Mouse (Mus musculus) CH12.LX (cell line): ENCODE data around the gene Agtrap. TPM values are rescaled to one million over a fixed set of nuclear protein-coding genes. Genes with fewer than 3 reads are reported as not detected.
A peak's percentile ranks its signal among the peaks of the same experiment; 100 is the strongest.

Experiments
- DNase-seq: peaks from one replicate; pipeline ENCODE4 v3.0.0-alpha.2; 2013; ENCODE audit errors: extremely low read depth
- H3K27ac ChIP-seq: 2 replicates; pipeline ENCODE4 v1.5.1; 2012; ENCODE audit warnings: low read depth, mild to moderate bottlenecking, control low read depth, moderate library complexity; ENCODE audit not compliant: insufficient read depth
- H3K27me3 ChIP-seq: replicated peaks from 2 replicates; pipeline ENCODE3; 2012; ENCODE audit warnings: inconsistent platforms
- H3K36me3 ChIP-seq, 2 experiments: replicated peaks in 1 of 2; 2 replicates each; pipeline versions ENCODE3 to v1.6.1; 2012; ENCODE audit warnings: inconsistent platforms in 1 of 2, low read length in 1 of 2, mild to moderate bottlenecking in 1 of 2, mixed read lengths in 1 of 2, moderate library complexity in 1 of 2; ENCODE audit not compliant: control insufficient read depth in 1 of 2, insufficient read depth in 1 of 2
- H3K4me1 ChIP-seq, 2 experiments: 2 replicates each; pipeline ENCODE4 v1.6.1; 2012; ENCODE audit warnings: inconsistent platforms in 1 of 2, moderate library complexity in 1 of 2; ENCODE audit not compliant: insufficient read depth in 2 of 2, control insufficient read depth in 1 of 2
- H3K4me2 ChIP-seq: 2 replicates; pipeline ENCODE4 v1.6.1; 2012; ENCODE audit warnings: low read depth, mild to moderate bottlenecking, control low read depth; ENCODE audit not compliant: poor library complexity, insufficient read depth, severe bottlenecking
- H3K4me3 ChIP-seq, 3 experiments: fragments of 150-350 bp in 1 of 3; sonication (generic) in 1 of 3; replicated peaks in 1 of 3; 2 replicates each; pipeline versions ENCODE3 to v1.5.1; 2011 to 2012; ENCODE audit warnings: low read depth in 2 of 3, low read length in 2 of 3, mild to moderate bottlenecking in 2 of 3, moderate library complexity in 2 of 3, control low read depth in 1 of 3, improper control_type of control experiment in 1 of 3, inconsistent platforms in 1 of 3, mixed read lengths in 1 of 3; ENCODE audit not compliant: poor library complexity in 1 of 3
- H3K79me2 ChIP-seq: replicated peaks from 2 replicates; pipeline ENCODE4 v1.6.1; 2012; ENCODE audit warnings: mild to moderate bottlenecking, moderate library complexity; ENCODE audit not compliant: control insufficient read depth, poor library complexity, insufficient read depth, severe bottlenecking; ENCODE audit errors: extremely low read depth
- H3K9ac ChIP-seq: 2 replicates; pipeline ENCODE4 v1.6.1; 2012; ENCODE audit warnings: low read depth, mild to moderate bottlenecking, control low read depth, moderate library complexity; ENCODE audit not compliant: insufficient read depth
- H3K9me3 ChIP-seq: replicated peaks from 2 replicates; pipeline ENCODE3; 2012; ENCODE audit warnings: low read length, inconsistent platforms, mixed read lengths
- BHLHE40 ChIP-seq: IDR thresholded peaks from 2 replicates; pipeline ENCODE4 v1.6.1; 2011; ENCODE audit warnings: mild to moderate bottlenecking, low read depth, low read length, improper control_type of control experiment
- CHD2 ChIP-seq: IDR thresholded peaks from 2 replicates; pipeline ENCODE4 v1.6.1; 2011; ENCODE audit warnings: low read length, improper control_type of control experiment
- CTCF ChIP-seq, 2 experiments: IDR thresholded peaks in 1 of 2; conservative IDR thresholded peaks in 1 of 2; 2 replicates each; pipeline ENCODE4 v1.5.1; 2011 to 2012; ENCODE audit warnings: low read depth in 2 of 2, low read length in 2 of 2, improper control_type of control experiment in 1 of 2, inconsistent platforms in 1 of 2, mild to moderate bottlenecking in 1 of 2, moderate library complexity in 1 of 2
- ELF1 ChIP-seq: IDR thresholded peaks from 2 replicates; pipeline ENCODE4 v1.6.1; 2014; ENCODE audit warnings: low read depth, mild to moderate bottlenecking, inconsistent platforms, low read length, improper control_type of control experiment
- IRF4 ChIP-seq: IDR thresholded peaks from 2 replicates; pipeline ENCODE4 v1.6.1; 2014; ENCODE audit warnings: low read depth, mild to moderate bottlenecking, inconsistent platforms, low read length, improper control_type of control experiment
- JUN ChIP-seq: IDR thresholded peaks from 2 replicates; pipeline ENCODE4 v1.6.1; 2011; ENCODE audit warnings: low read depth, mild to moderate bottlenecking, low read length, improper control_type of control experiment, moderate library complexity; ENCODE audit not compliant: insufficient read depth
- JUND ChIP-seq: conservative IDR thresholded peaks from 2 replicates; pipeline ENCODE4 v1.6.1; 2011; ENCODE audit warnings: low read depth, low read length, improper control_type of control experiment
- KAT2A ChIP-seq: IDR thresholded peaks from 2 replicates; pipeline ENCODE4 v1.6.1; 2012; ENCODE audit warnings: low read length, improper control_type of control experiment, inconsistent platforms; ENCODE audit not compliant: insufficient replicate concordance
- MAX ChIP-seq: IDR thresholded peaks from 2 replicates; pipeline ENCODE4 v1.6.1; 2011; ENCODE audit warnings: low read length, improper control_type of control experiment
- MAZ ChIP-seq: IDR thresholded peaks from 2 replicates; pipeline ENCODE4 v1.6.1; 2012; ENCODE audit warnings: low read depth, mild to moderate bottlenecking, inconsistent platforms, low read length, improper control_type of control experiment, moderate library complexity
- MEF2A ChIP-seq: IDR thresholded peaks from 2 replicates; pipeline ENCODE4 v1.6.1; 2014; ENCODE audit warnings: low read depth, mild to moderate bottlenecking, inconsistent platforms, low read length, improper control_type of control experiment, borderline replicate concordance
- MXI1 ChIP-seq: IDR thresholded peaks from 2 replicates; pipeline ENCODE4 v1.6.1; 2011; ENCODE audit warnings: mild to moderate bottlenecking, low read depth, low read length, improper control_type of control experiment
- MYC ChIP-seq: IDR thresholded peaks from 2 replicates; pipeline ENCODE4 v1.6.1; 2011; ENCODE audit warnings: low read depth, mild to moderate bottlenecking, improper control_type of control experiment, low read length
- PAX5 ChIP-seq: IDR thresholded peaks from 2 replicates; pipeline ENCODE4 v1.6.1; 2012; ENCODE audit warnings: low read length, inconsistent platforms, mixed read lengths
- POLR2A ChIP-seq: IDR thresholded peaks from 2 replicates; pipeline ENCODE4 v1.6.1; 2011; ENCODE audit warnings: low read depth, mild to moderate bottlenecking, improper control_type of control experiment, low read length
- POLR2AphosphoS2 ChIP-seq: IDR thresholded peaks from 2 replicates; pipeline ENCODE4 v1.6.1; 2011; ENCODE audit warnings: low read depth, low read length, improper control_type of control experiment
- SIN3A ChIP-seq: IDR thresholded peaks from 2 replicates; pipeline ENCODE4 v1.6.1; 2012; ENCODE audit warnings: low read length, improper control_type of control experiment, inconsistent platforms
- SMC3 ChIP-seq: IDR thresholded peaks from 2 replicates; pipeline ENCODE4 v1.6.1; 2011; ENCODE audit warnings: low read depth, low read length, improper control_type of control experiment
- TBP ChIP-seq: conservative IDR thresholded peaks from 2 replicates; pipeline ENCODE4 v1.6.1; 2011; ENCODE audit warnings: low read depth, low read length, improper control_type of control experiment
- UBTF ChIP-seq: IDR thresholded peaks from 2 replicates; pipeline ENCODE4 v1.6.1; 2012; ENCODE audit warnings: low read depth, mild to moderate bottlenecking, inconsistent platforms, low read length, improper control_type of control experiment, moderate library complexity
- USF1 ChIP-seq: IDR thresholded peaks from 2 replicates; pipeline ENCODE4 v1.6.1; 2014; ENCODE audit warnings: low read depth, mild to moderate bottlenecking, inconsistent platforms, low read length, improper control_type of control experiment
- ZMIZ1 ChIP-seq: IDR thresholded peaks from 2 replicates; pipeline ENCODE4 v1.6.1; 2012; ENCODE audit warnings: low read depth, mild to moderate bottlenecking, inconsistent platforms, low read length, improper control_type of control experiment
- ZNF384 ChIP-seq: IDR thresholded peaks from 2 replicates; pipeline ENCODE4 v1.6.1; 2012; ENCODE audit warnings: low read depth, low read length, improper control_type of control experiment, inconsistent platforms
- dilution Hi-C: fragments of 300-500 bp; cut with MboI; formaldehyde crosslinking; loops from 2 replicates; pipeline ENCODE4 v1.14.3; 2020; ENCODE audit warnings: low sequenced_read_pairs; ENCODE audit not compliant: extremely low pct_unique_long_range_greater_than_20kb, extremely low pct_ligation_motif_present
- in situ Hi-C: fragments of 300-500 bp; cut with MboI; formaldehyde crosslinking; loops from 3 replicates; pipeline ENCODE4 v1.14.3; 2019; ENCODE audit warnings: low sequenced_read_pairs, low pct_ligation_motif_present, low pct_unique_long_range_greater_than_20kb, mixed read lengths
- polyA plus RNA-seq: library from polyadenylated mRNA; unstranded; fragments of >175 nt; gene quantifications from 2 replicates; pipeline ENCODE4 v1.2.1, GENCODE M21; 2012; ENCODE audit warnings: low read depth; ENCODE audit not compliant: insufficient read length
- total RNA-seq, 2 experiments: library from RNA; depleted of rRNA; stranded (reverse); fragments of 300-350 nt in 1 of 2; fragments of >200 nt in 1 of 2; gene quantifications; 2 replicates each; pipeline ENCODE4 v1.2.3; 2012 to 2014

Agtrap gene
- total and polyA plus RNA-seq, 3 experiments, result 4.1 to 6.2 (median 5.9) TPM

- TF ChIP-seq TBP, result peak; percentile 78
- no peak for TF ChIP-seq ZMIZ1
- TF ChIP-seq SIN3A, result peak; percentile 79
- TF ChIP-seq ELF1, result peak; percentile 42; the same call in 1 of the 2 replicates
- 0 out of 2 replicates have a peak, but pooled peaks have one; percentile 47 for TF ChIP-seq MYC
- peak; percentile 36; the same call in 1 of the 2 replicates for TF ChIP-seq POLR2A
- peak; percentile 85 for TF ChIP-seq ZNF384
Observed at GRCm38 (mm10) chr4:148069602-148070218, 18.1 kb downstream of the Agtrap start (continued).

- peaks cover 25 to 48% of the 10 kb centered on the region in 2 experiments for H3K4me1 ChIP-seq
- no peak overlapping the region for H3K27ac ChIP-seq
- H3K27me3 ChIP-seq, result no peaks in the 10 kb centered on the region
- in situ Hi-C loops, result no loop called here
- no peak overlapping the region for H3K4me2 ChIP-seq
- no peak overlapping the region for H3K9ac ChIP-seq
- H3K4me3 ChIP-seq, result no peak overlapping the region
- H3K36me3 ChIP-seq, result peaks cover 2 to 6% of the 10 kb centered on the region in 2 experiments
- H3K9me3 ChIP-seq, result no peaks in the 10 kb centered on the region
- no peak for DNase-seq
- dilution Hi-C loops, result no loop called here
- no peak for TF ChIP-seq KAT2A
- TF ChIP-seq MAZ, result no peak
- no peak for TF ChIP-seq MXI1
- no peaks in the 10 kb centered on the region for H3K79me2 ChIP-seq
Observed at GRCm38 (mm10) chr4:148067346-148067745, 20.5 kb downstream of the Agtrap start.

GRCm38 (mm10) chr4:148066401-148066744 is 21.5 kb downstream of the Agtrap start:
- TF ChIP-seq SIN3A (no peak), ELF1 (no peak), TBP (no peak), IRF4 (no peak), PAX5 (no peak), JUN (no peak), MXI1 (no peak), MEF2A (no peak), POLR2AphosphoS2 (no peak), BHLHE40 (no peak), USF1 (no peak), SMC3 (no peak), CTCF (conservative IDR thresholded peaks at IDR 0.05 in 1 of 2, IDR thresholded peaks at IDR 0.05 in 1 of 2; ENCODE audit: low read depth in 2 of 2, low read length in 2 of 2) (no peak), UBTF (no peak), MYC (no peak), JUND (no peak), MAX (no peak), KAT2A (no peak), CHD2 (no peak)
- Histone ChIP-seq H3K9me3 (no peaks in the 10 kb centered on the region), H3K27me3 (no peaks in the 10 kb centered on the region)

More at GRCm38 (mm10) chr4:148066401-148066744, 21.5 kb downstream of the Agtrap start:
- H3K36me3 ChIP-seq, result peaks cover 2 to 6% of the 10 kb centered on the region in 2 experiments
- no peaks in the 10 kb centered on the region for H3K79me2 ChIP-seq
- in situ Hi-C loops, result no loop called here
- no peak for DNase-seq
- dilution Hi-C loops, result no loop called here
- H3K4me2 ChIP-seq, result no peak overlapping the region
- no peak overlapping the region for H3K9ac ChIP-seq
- H3K4me1 ChIP-seq, result peaks cover 21 to 47% of the 10 kb centered on the region in 2 experiments
- H3K27ac ChIP-seq, result no peak overlapping the region
- H3K4me3 ChIP-seq, result no peak overlapping the region
